Mouse (Mus musculus) ES-E14 (cell line): ENCODE results near the gene Polr2l. TPM values are rescaled to one million over a fixed set of nuclear protein-coding genes. Genes with fewer than 3 reads are reported as not detected.

Experiments
- DNase-seq: peaks from one replicate; pipeline ENCODE4 v3.0.0-alpha.2; 2013; ENCODE audit warnings: low read depth, low spot score
- H3K27ac ChIP-seq: 2 replicates; pipeline ENCODE4 v1.5.1; 2012; ENCODE audit warnings: low read depth, mild to moderate bottlenecking, low read length, moderate library complexity, mixed read lengths; ENCODE audit not compliant: poor library complexity, insufficient read depth, severe bottlenecking
- H3K36me3 ChIP-seq: 2 replicates; pipeline ENCODE4 v1.6.1; 2012; ENCODE audit warnings: mild to moderate bottlenecking, low read length, moderate library complexity, mixed read lengths; ENCODE audit not compliant: control insufficient read depth, poor library complexity, insufficient read depth, severe bottlenecking
- H3K4me1 ChIP-seq, 2 experiments: fragments of 150-350 bp in 1 of 2; sonication (generic) in 1 of 2; 2 replicates each; pipeline ENCODE4 v1.6.1; 2012; ENCODE audit warnings: low read length in 2 of 2, mild to moderate bottlenecking in 1 of 2, mixed read lengths in 1 of 2; ENCODE audit not compliant: control insufficient read depth in 2 of 2, insufficient read depth in 2 of 2, poor library complexity in 1 of 2
- H3K4me3 ChIP-seq, 2 experiments: fragments of 150-350 bp in 1 of 2; sonication (generic) in 1 of 2; 2 replicates each; pipeline ENCODE4 v1.5.1; 2012; ENCODE audit warnings: low read length in 2 of 2, low read depth in 1 of 2, mild to moderate bottlenecking in 1 of 2, mixed read lengths in 1 of 2; ENCODE audit not compliant: insufficient read depth in 1 of 2, poor library complexity in 1 of 2, severe bottlenecking in 1 of 2
- H3K9ac ChIP-seq: 2 replicates; pipeline ENCODE4 v1.6.1; 2012; ENCODE audit warnings: low read depth, mild to moderate bottlenecking, low read length, mixed read lengths; ENCODE audit not compliant: poor library complexity, insufficient read depth, severe bottlenecking
- H3K9me3 ChIP-seq: fragments of 150-350 bp; sonication (generic); 2 replicates; pipeline ENCODE4 v1.6.1; 2012; ENCODE audit warnings: low read depth, mild to moderate bottlenecking, low read length; ENCODE audit not compliant: control insufficient read depth, insufficient read depth
- CHD2 ChIP-seq: IDR thresholded peaks from 2 replicates; pipeline ENCODE4 v1.6.1; 2014; ENCODE audit warnings: mild to moderate bottlenecking, low read depth, low read length, inconsistent platforms
- HCFC1 ChIP-seq: IDR thresholded peaks from 2 replicates; pipeline ENCODE4 v1.6.1; 2012; ENCODE audit warnings: low read length, inconsistent platforms, borderline replicate concordance; ENCODE audit not compliant: insufficient read depth
- MAFK ChIP-seq: IDR thresholded peaks from 2 replicates; pipeline ENCODE4 v1.6.1; 2014; ENCODE audit warnings: mild to moderate bottlenecking, low read depth, low read length, inconsistent platforms; ENCODE audit not compliant: insufficient read depth
- ZC3H11A ChIP-seq: IDR thresholded peaks from 2 replicates; pipeline ENCODE4 v1.6.1; 2012; ENCODE audit warnings: low read depth, mild to moderate bottlenecking, inconsistent platforms, low read length, borderline replicate concordance
- ZNF384 ChIP-seq: IDR thresholded peaks from 2 replicates; pipeline ENCODE4 v1.6.1; 2012; ENCODE audit warnings: low read depth, low read length, inconsistent platforms
- in situ Hi-C, 2 experiments: fragments of 600-800 bp; cut with MboI; formaldehyde crosslinking; loops; one replicate each; pipeline ENCODE4 v1.15.1; 2025; ENCODE audit warnings: low sequenced_read_pairs in 2 of 2, inconsistent platforms in 1 of 2; ENCODE audit not compliant: unreplicated experiment in 2 of 2
- total RNA-seq: library from RNA; depleted of rRNA; stranded (reverse); fragments of 300-350 nt; gene quantifications from 2 replicates; pipeline ENCODE4 v1.2.3, GENCODE M21; 2012

Gene Polr2l
- total RNA-seq, 1 experiment: 120 TPM

- in situ Hi-C loops: no loop called here
- H3K27ac ChIP-seq: peak overlapping the region; percentile 28; the same call in 1 of the 2 replicates
- peaks cover 29% of the 10 kb centered on the region for H3K36me3 ChIP-seq
- H3K9me3 ChIP-seq: no peaks in the 10 kb centered on the region
- peak overlapping the region; percentile 79 for H3K9ac ChIP-seq
- DNase-seq: no peak
- peak overlapping the region; percentile 75 to 89 for H3K4me3 ChIP-seq
- TF ChIP-seq ZC3H11A (no peak), ZNF384 (no peak), HCFC1 (no peak), MAFK (peak; percentile 51; the same call in 1 of the 2 replicates), CHD2 (no peak)
- peaks cover 3 to 42% of the 10 kb centered on the region in 2 experiments; a peak in 3 of 4 replicates for H3K4me1 ChIP-seq
Observed at GRCm38 (mm10) chr7:141468522-141469211, 6.3 kb downstream of the Polr2l start.

GRCm38 (mm10) chr7:141468164-141468521 is 6.8 kb downstream of the Polr2l start:
- Histone ChIP-seq H3K4me3 (peak overlapping the region; percentile 75 to 89), H3K9me3 (no peaks in the 10 kb centered on the region), H3K9ac (peak overlapping the region; percentile 79; the same call in 1 of the 2 replicates), H3K27ac (no peak overlapping the region; the same call in 1 of the 2 replicates), H3K36me3 (peaks cover 29% of the 10 kb centered on the region), H3K4me1 (peaks cover 3 to 42% of the 10 kb centered on the region in 2 experiments; a peak in 3 of 4 replicates)
- DNase-seq: no peak
- in situ Hi-C loops: no loop called here
- no peak for TF ChIP-seq ZC3H11A
- TF ChIP-seq MAFK: no peak
- TF ChIP-seq ZNF384: no peak
- TF ChIP-seq HCFC1: no peak
- no peak for TF ChIP-seq CHD2

DNA sequence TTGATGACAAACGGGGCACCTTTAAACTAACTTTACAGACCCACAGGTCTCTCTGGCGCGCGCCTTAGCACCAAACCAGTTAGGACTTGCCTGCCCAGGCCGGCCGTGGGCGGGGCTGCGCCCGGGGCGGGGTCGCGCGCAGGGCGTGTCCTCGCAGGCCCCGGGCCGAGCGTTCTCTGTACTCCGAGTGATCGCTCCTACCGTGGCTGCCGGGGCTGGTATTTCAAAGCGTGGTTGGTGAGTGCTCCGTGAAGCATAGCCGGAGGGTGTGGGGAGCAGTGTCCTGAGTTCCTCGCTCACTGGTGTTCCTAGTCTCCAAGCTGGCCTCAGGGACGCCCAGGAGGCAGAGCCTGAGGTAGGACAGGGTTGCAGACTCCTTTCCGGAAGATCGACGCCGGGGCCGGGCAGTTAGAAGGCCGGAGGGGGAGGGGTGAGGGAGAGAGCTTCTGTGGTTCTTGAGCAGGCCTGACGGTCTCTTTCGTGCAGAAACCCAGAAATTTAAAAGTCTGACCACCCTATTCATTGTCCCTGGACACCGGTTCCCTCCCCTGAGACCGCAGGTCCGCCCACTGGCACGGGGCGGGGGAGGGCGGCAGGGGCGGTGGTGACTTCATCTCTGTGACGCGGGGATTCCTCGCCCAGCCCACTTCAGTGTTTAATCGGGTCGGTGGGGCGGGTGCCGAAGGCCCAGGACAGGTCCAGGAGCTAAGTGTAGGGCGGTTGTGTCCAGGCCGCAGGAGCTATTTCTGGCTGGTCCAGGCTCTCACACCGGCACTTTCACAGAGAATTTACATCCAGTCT is 7.5 kb downstream of the Polr2l start, which contains the start of gene Cd151:
Gene Cd151, plus strand, starts transcription at position 163 of the 801 bp plus-strand sequence.
- in situ Hi-C loops: no loop called here
- DNase-seq: no peak
- Histone ChIP-seq H3K9ac (peak within 1 kb of the TSS; percentile 79), H3K27ac (peak within 1 kb of the TSS; percentile 14; the same call in 1 of the 2 replicates), H3K9me3 (no peaks in the 10 kb centered on the region), H3K4me1 (peaks cover 3 to 40% of the 10 kb centered on the region in 2 experiments; a peak in 3 of 4 replicates), H3K4me3 (peak within 1 kb of the TSS; percentile 75 to 89), H3K36me3 (peaks cover 25% of the 10 kb centered on the region)
- TF ChIP-seq CHD2 (no peak), ZNF384 (no peak), HCFC1 (no peak), MAFK (no peak), ZC3H11A (no peak)

GRCm38 (mm10) chr7:141466607-141467148 is 8.3 kb downstream of the Polr2l start:
- no peak for DNase-seq
- H3K4me1 ChIP-seq: peaks cover 4 to 45% of the 10 kb centered on the region in 2 experiments; a peak in 3 of 4 replicates

More at GRCm38 (mm10) chr7:141466607-141467148, 8.3 kb downstream of the Polr2l start:
- Histone ChIP-seq H3K27ac (peak overlapping the region; percentile 10; the same call in 1 of the 2 replicates), H3K9ac (peak overlapping the region; percentile 72; the same call in 1 of the 2 replicates), H3K4me3 (peak overlapping the region; percentile 75 to 89), H3K9me3 (no peaks in the 10 kb centered on the region), H3K36me3 (peaks cover 21% of the 10 kb centered on the region)
- in situ Hi-C loops: no loop called here
- TF ChIP-seq MAFK (no peak), HCFC1 (no peak), ZC3H11A (no peak), CHD2 (no peak), ZNF384 (no peak)
